24 mouse cellular contexts compared by ENCODE assay signal in genomic region chr11:78724792-78725191, GRCm38 (mm10). TPM values are rescaled to one million over a fixed set of nuclear protein-coding genes. Genes with fewer than 3 reads are reported as not detected.
DNase-seq lines count a peak whose midpoint lies in the region; ATAC-seq and TF ChIP-seq lines count a peak whose summit lies in the region.
"Had no signal": no experiment of that assay in that cellular context is flagged by ENCODE, and none has a peak within 500 bp of the region (broad histone marks: within the 10 kb centered on the region; RNA-seq: fewer than 3 reads in every experiment).

No protein-coding gene starts in this region.

- TF ChIP-seq CTCF in lung, postnatal 0 days (IDR thresholded peaks at IDR 0.05), result no peak

- ATAC-seq in lung, postnatal 0 days, result peak; percentile 81
- ATAC-seq: activated CD4-positive, CD25-positive, alpha-beta regulatory T cell, adult 4 months; forebrain, embryonic 16.5 days; hindbrain, embryonic 16.5 days; Patski had no signal

- WGBS in lung, postnatal 0 days, result 59% methylated on average over 1 of the region's 1 CpGs

- no peak overlapping the region for H3K4me2 ChIP-seq in lung, postnatal 0 days (replicated peaks; ENCODE audit: low read depth, low read length)
- H3K4me2 ChIP-seq: embryonic facial prominence, embryonic 15.5 days; forebrain, embryonic 12.5 days; hindbrain, embryonic 12.5 days had no signal

- TF ChIP-seq EP300 in lung, postnatal 0 days (IDR thresholded peaks at IDR 0.05), result no peak

- H3K4me3 ChIP-seq in lung, postnatal 0 days (ENCODE audit: low read depth, low read length), result no peak overlapping the region
- H3K4me3 ChIP-seq: embryonic facial prominence, embryonic 15.5 days; erythroblast, embryonic 14.5 days; forebrain, embryonic 12.5 days; heart, embryonic 10.5 days; hindbrain, embryonic 12.5 days had no signal

- no peaks in the 10 kb centered on the region for H3K27me3 ChIP-seq in lung, postnatal 0 days (replicated peaks; ENCODE audit: insufficient read depth, low read length)
- H3K27me3 ChIP-seq: embryonic facial prominence, embryonic 15.5 days; forebrain, embryonic 12.5 days; hindbrain, embryonic 12.5 days had no signal

- no peaks in the 10 kb centered on the region for H3K36me3 ChIP-seq in lung, postnatal 0 days (ENCODE audit: insufficient read depth, low read length)
- H3K36me3 ChIP-seq: embryonic facial prominence, embryonic 15.5 days; forebrain, embryonic 12.5 days; heart, embryonic 10.5 days; hindbrain, embryonic 12.5 days had no signal

- H3K27ac ChIP-seq in lung, postnatal 0 days (ENCODE audit: low read length), result no peak overlapping the region
- H3K27ac ChIP-seq: embryonic facial prominence, embryonic 15.5 days; forebrain, embryonic 12.5 days; heart, embryonic 10.5 days; hindbrain, embryonic 12.5 days had no signal

- no peaks in the 10 kb centered on the region for H3K9me3 ChIP-seq in lung, postnatal 0 days (ENCODE audit: low read length)
- H3K9me3 ChIP-seq: embryonic facial prominence, embryonic 15.5 days; forebrain, embryonic 12.5 days; heart, embryonic 10.5 days; hindbrain, embryonic 12.5 days had no signal

- no peaks in the 10 kb centered on the region for H3K4me1 ChIP-seq in lung, postnatal 0 days (ENCODE audit: insufficient read depth, low read depth, low read length)
- H3K4me1 ChIP-seq: embryonic facial prominence, embryonic 15.5 days; forebrain, embryonic 12.5 days; heart, embryonic 10.5 days; hindbrain, embryonic 12.5 days had no signal

- H3K9ac ChIP-seq in lung, postnatal 0 days (replicated peaks; ENCODE audit: low read depth), result no peak overlapping the region
- H3K9ac ChIP-seq: embryonic facial prominence, embryonic 15.5 days; forebrain, embryonic 12.5 days; hindbrain, embryonic 12.5 days had no signal

- intact Hi-C loops in gastrocnemius, postnatal 36 days (cut with DNase I), result no loop called here

- peak; percentile 79 for DNase-seq in fat pad, adult 2 months (ENCODE audit: extremely low read depth, low read depth, low spot score)
- DNase-seq in lung, adult 18-20 months, result peak; percentile 50 to 75
- peak; percentile 71 for DNase-seq in lung, postnatal 0 days (ENCODE audit: low spot score)
- peak; percentile 77 for DNase-seq in lung, postnatal 36 days
- DNase-seq in gastrocnemius, postnatal 36 days, result no peak
- DNase-seq in frontal cortex, postnatal 36 days (ENCODE audit: low spot score in 2 of 2), result no peak
- DNase-seq in gastrocnemius, postnatal 25 days, result no peak
- DNase-seq: adrenal gland, postnatal 14 days; cerebellum, adult 18-20 months; cerebellum, adult 9-11 months; cerebellum, postnatal 36 days; gastrocnemius, postnatal 14 days; heart, adult 18-20 months; heart, postnatal 10 days; heart, postnatal 4 days had no signal

RNA-seq across cellular contexts. Expression of gene Ccnq, which starts 26.7 kb away (rescaled TPM):
- polyA plus RNA-seq in lung, postnatal 0 days (2015; fragmentation: Nextera tagmentation; extraction: Ambion mirVana), result 27.4 and 31.5 TPM in 2 replicates
- total RNA-seq in gastrocnemius, postnatal 36 days (2021), result 10 to 100 TPM; 10.3 to 10.4 TPM
- 1 to 10 TPM; 9.5 to 10.0 TPM for total RNA-seq in gastrocnemius, postnatal 25 days (2021)

RNA-seq across cellular contexts. Expression of gene Nlk, which starts 27.6 kb away (rescaled TPM):
- polyA plus RNA-seq in lung, postnatal 0 days (2015; fragmentation: Nextera tagmentation; extraction: Ambion mirVana), result 15.9 and 16.0 TPM in 2 replicates
- total RNA-seq in gastrocnemius, postnatal 36 days (2021), result 1 to 10 TPM; 6.5 to 7.9 TPM
- 1 to 10 TPM; 5.6 to 5.7 TPM for total RNA-seq in gastrocnemius, postnatal 25 days (2021)

Comparison
In these comparisons a context has a peak if more than half of its experiments do, and no peak if none do; other contexts are left out.
1. DNase-seq: peak in fat pad, adult 2 months (single experiment), lung, adult 18-20 months (2 of 2), lung, postnatal 0 days (single experiment) and lung, postnatal 36 days (single experiment); none in gastrocnemius, postnatal 36 days (0 of 2), frontal cortex, postnatal 36 days (0 of 2) and gastrocnemius, postnatal 25 days (single experiment).